Mouse (Mus musculus): ENCODE measurements around the gene Wasf1. TPM values are rescaled to one million over a fixed set of nuclear protein-coding genes. Genes with fewer than 3 reads are reported as not detected.
A peak's percentile ranks its signal among the peaks of the same experiment; 100 is the strongest.

Gene Wasf1
- polyA plus RNA-seq (2017; shearing (Covaris generic)): under 1 TPM in 1 of 3 experiments, not detected in 2; 0.29 TPM

GRCm38 (mm10) chr10:40882831-40883643, at the start of gene Wasf1, which contains the start of gene Cdc40:
Gene Wasf1 (plus strand): TSS chr10:40883475.
Gene Cdc40 (minus strand): TSS chr10:40883311.
- ATAC-seq: peak; percentile 98

GRCm38 (mm10) chr10:40840086-40840485, 43.2 kb upstream of the Wasf1 start:
- no peak for ATAC-seq

DNA sequence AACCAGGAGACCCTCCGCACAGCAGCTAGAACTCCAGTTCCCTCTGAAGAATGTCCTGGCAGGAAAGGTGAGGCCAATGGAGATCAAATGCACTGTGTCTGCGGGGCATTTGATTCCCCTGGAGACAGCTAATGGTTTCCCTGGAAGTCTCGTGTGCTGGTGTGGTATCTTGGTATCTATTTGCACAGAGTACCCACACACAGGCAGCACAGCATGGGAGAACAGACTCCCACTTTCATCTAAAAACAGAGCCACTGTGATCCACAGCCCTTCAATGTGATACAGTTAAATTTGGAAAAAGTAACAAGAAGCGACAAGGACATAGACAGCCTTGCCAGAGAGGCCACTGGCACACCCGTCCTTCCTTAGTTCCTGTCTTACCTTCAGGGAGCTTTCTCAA, 39.4 kb upstream of the Wasf1 start:
- no peak for ATAC-seq

DNA sequence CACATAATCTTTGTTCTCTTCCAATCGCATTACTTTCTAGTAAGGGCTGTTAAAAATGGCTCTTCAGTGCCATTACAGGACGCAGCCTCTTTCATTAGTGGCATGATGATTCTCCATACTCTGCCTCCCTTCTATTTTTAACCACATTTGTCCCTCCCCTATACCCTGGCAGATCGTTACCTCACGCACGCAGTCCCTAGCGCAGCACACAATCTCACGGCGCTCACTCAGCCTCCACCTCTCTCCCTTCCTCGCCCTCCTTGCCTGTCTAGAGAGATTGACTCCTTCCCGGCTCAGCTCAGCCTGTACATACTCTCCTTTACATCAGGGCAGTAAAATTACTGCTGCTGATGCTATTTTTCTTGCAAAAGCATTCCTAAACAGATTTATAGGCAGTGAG, 38.7 kb upstream of the Wasf1 start:
- ATAC-seq: no peak

- ATAC-seq: no peak
Measured at GRCm38 (mm10) chr10:40845626-40846025, 37.6 kb upstream of the Wasf1 start.

GRCm38 (mm10) chr10:40847176-40847874, 36.0 kb upstream of the Wasf1 start:
- no peak for ATAC-seq

DNA sequence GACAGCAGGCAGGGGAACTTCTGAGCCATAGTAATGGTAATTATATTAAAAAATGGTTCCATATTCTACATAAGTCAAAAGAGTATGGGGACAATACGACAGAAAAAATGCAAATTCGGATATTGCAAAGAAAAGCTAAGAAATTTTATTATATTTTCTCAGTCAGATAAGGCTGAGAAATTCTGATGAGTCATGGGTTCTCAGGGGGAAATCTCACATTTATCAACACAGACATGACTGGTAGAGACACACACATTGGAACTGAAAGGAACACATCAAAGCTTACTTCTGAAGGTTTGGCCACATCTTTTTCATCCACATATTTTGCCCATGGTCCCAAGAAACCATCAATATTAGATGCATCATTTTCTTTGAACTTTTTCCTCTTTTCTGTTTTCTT, 32.6 kb upstream of the Wasf1 start:
- no peak for ATAC-seq

DNA sequence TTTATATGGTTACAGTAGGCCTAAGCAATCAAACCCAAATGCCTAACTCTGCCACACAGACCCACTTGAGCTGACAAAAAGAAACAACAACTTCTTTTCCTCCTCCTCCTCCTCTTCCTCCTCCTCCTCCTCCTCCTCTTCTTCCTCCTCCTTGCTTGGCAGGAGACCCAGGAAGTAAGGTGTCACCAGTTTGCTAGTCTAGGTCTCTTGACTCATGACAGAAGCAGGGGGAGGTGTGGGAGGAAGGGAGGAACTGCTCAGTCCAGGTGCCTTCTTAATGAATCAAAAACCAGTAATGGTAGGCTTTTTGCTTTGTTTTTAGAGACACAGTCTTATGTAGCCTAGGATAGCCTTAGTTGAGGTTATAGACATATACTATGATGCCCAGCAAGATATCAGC, 32.1 kb upstream of the Wasf1 start:
- ATAC-seq: no peak

DNA sequence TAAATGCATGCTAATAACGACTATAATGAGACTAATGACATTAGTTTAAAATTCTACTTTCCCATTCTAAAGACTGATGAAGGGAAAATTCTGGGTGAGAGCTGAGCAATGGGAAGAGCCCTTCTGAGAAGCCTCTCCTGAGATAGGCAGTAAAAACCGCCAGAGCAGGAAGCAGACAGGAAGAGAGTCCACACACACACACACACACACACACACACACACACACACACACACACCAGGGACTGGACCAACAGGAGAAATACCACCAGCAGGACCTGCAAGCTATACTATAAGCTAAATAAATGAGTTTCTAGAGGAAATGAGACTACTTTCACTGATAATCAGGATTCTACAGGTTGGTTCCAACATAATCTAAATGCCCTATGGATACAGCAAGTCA, 27.7 kb upstream of the Wasf1 start:
- ATAC-seq: no peak

- ATAC-seq: no peak
Measured at GRCm38 (mm10) chr10:40856703-40857102, 26.6 kb upstream of the Wasf1 start.

GRCm38 (mm10) chr10:40857599-40857998, 25.7 kb upstream of the Wasf1 start:
- ATAC-seq: no peak

GRCm38 (mm10) chr10:40868081-40868480, 15.2 kb upstream of the Wasf1 start:
- no peak for ATAC-seq

- ATAC-seq: no peak
Measured at GRCm38 (mm10) chr10:40871301-40871700, 12.0 kb upstream of the Wasf1 start.

DNA sequence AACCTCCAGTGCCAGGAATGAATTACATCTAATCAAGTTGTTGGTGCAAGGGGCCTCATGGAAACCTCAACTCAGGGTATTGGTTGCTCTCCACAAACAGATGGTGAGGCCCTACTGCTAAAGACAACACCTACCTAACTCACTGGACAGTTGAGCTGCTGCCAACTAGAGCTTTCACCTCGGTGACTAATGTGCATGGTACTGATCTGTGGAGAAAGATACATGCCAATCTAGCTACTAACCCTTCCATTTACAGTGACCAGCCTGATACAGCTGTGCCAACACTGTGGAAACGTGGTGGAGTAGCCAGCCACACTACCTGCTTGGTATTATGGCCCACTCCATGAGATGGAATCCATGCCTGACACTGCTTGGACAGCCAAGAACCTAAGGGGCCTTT, 11.2 kb upstream of the Wasf1 start:
- no peak for ATAC-seq

GRCm38 (mm10) chr10:40878246-40878645, 5.0 kb upstream of the Wasf1 start:
- ATAC-seq: no peak

DNA sequence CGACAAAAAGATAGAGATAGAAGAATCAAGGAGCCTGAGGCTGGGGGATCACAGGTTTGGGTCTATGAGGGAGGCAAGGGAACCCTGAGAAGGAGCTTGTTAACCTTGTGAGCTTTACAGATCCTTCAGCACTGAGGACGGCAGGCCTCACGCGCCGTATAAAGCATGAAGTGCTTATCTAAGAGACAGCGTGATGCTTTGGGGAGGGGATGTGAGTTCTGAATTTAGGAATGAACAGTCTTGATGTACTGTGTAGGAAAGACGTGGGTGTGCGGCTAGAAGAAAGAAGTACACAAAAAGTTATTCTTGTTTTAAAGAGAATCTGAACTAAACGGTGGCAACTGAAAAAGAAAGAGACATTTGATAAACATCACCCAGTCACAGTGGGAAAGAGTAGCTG, 3.3 kb upstream of the Wasf1 start:
- ATAC-seq: no peak

GRCm38 (mm10) chr10:40881236-40881635, 2.0 kb upstream of the Wasf1 start:
- no peak for ATAC-seq

GRCm38 (mm10) chr10:40882333-40882732, 942 bp upstream of the Wasf1 start:
- no peak for ATAC-seq

- peak; percentile 34 for ATAC-seq
Measured at GRCm38 (mm10) chr10:40883644-40884278, 486 bp downstream of the Wasf1 start.

DNA sequence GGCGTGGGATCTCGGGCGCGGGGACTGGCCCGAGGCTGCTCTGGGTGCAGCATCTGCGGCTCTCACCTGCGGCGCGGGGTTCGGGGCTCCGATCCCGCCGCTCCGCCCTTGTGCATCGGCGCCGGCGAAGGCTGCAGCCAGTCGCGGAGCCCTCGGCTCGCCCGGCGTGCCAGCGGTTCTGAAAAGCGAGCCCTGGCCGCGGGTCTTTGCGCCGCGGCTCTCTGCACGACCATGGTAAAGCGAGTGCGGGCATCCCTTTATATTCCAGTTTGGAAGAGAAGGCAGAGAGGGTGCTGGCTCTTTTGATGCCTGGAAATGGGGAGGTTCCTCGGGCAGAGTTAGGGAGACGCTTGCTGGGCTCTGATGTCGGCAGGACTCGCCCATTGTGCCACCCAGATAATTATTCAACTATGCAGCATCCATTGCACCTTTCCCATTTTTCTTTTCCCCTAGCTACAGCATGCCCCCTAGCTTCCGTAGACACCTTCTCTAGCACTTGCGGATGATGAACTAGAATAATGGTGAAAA, 1.1 kb downstream of the Wasf1 start:
- ATAC-seq: no peak

DNA sequence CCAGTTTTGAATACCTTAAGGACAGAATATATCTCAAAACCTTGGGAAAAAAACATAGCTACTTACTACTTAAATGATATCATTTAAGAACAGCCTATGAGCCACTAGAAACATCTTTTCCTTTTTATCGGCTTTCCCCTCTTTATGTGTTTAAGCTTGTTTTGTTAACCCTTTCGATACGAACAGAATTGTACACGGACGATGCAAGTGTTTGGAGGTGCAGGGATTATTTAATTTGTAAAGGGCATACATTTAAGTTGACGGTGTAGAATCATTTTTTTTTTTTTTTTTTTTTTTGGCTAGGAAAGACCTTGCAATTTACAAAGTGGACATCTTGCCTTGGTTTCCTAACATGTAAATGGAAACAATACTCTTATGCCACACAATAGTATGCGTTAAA, 2.2 kb downstream of the Wasf1 start:
- ATAC-seq: no peak

DNA sequence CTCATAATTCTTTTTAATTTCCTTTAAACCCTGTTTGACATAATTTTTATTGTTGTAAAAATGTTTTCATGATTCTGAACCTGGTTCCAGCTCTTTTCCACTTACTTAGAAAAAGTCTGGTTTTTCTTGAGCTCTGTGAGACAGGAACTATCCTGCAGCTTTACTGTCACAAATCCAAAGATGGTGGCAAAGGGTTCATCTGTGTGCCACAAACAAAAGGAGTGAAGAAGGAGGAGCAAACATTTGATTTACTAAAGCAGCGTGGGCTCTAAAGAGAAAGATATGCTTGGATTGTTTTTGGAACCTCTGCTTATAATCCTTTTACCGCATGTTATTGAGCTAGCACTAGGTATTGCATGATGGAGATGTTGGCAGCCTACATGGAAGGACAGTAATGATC, 4.0 kb downstream of the Wasf1 start:
- ATAC-seq: no peak

- ATAC-seq: no peak
Measured at GRCm38 (mm10) chr10:40889146-40889545, 5.9 kb downstream of the Wasf1 start.
